ENCODE assay signal across 8 mouse cellular contexts in genomic region chr12:56535411-56536173, GRCm38 (mm10). TPM values are rescaled to one million over a fixed set of nuclear protein-coding genes. Genes with fewer than 3 reads are reported as not detected.
DNase-seq lines count a peak whose midpoint lies in the region; ATAC-seq and TF ChIP-seq lines count a peak whose summit lies in the region.

No protein-coding gene starts in this region.

- no peak for TF ChIP-seq POLR2A in brain, embryonic 14.5 days (IDR thresholded peaks at IDR 0.05; ENCODE audit: borderline replicate concordance, extremely low read depth, insufficient read depth, insufficient read length, poor library complexity, severe bottlenecking)

- peaks cover 92% of the 10 kb centered on the region for H3K27me3 ChIP-seq in heart, embryonic 16.5 days (ENCODE audit: control insufficient read depth, insufficient read depth, low read length)
- peaks cover 92% of the 10 kb centered on the region for H3K27me3 ChIP-seq in hindbrain, postnatal 0 days (ENCODE audit: insufficient read depth, low read length)

- peaks cover 2% of the 10 kb centered on the region; the same call in 1 of the 2 replicates for H3K4me1 ChIP-seq in heart, embryonic 16.5 days (ENCODE audit: control insufficient read depth, insufficient read depth, low read length)
- no peaks in the 10 kb centered on the region for H3K4me1 ChIP-seq in hindbrain, postnatal 0 days (ENCODE audit: insufficient read depth, low read length)

- H3K36me3 ChIP-seq in heart, embryonic 16.5 days (ENCODE audit: control insufficient read depth, insufficient read depth), result no peaks in the 10 kb centered on the region
- no peaks in the 10 kb centered on the region for H3K36me3 ChIP-seq in hindbrain, postnatal 0 days (ENCODE audit: insufficient read depth, low read length)

- no peak for TF ChIP-seq CTCF in brain, embryonic 14.5 days (IDR thresholded peaks at IDR 0.05; ENCODE audit: borderline replicate concordance, extremely low read depth, insufficient read depth, insufficient read length)
- no peak for TF ChIP-seq CTCF in hindbrain, postnatal 0 days (IDR thresholded peaks at IDR 0.05; ENCODE audit: low read depth)

- no peak overlapping the region for H3K27ac ChIP-seq in heart, embryonic 16.5 days (ENCODE audit: low read length)
- no peak overlapping the region for H3K27ac ChIP-seq in hindbrain, postnatal 0 days

- WGBS in heart, embryonic 16.5 days, result under 1% methylated on average over 29 of the region's 36 CpGs
- 2% methylated on average over 29 of the region's 36 CpGs for WGBS in hindbrain, postnatal 0 days

- no peak for ATAC-seq in heart, embryonic 16.5 days (replicated peaks; ENCODE audit: extremely low read depth, insufficient read depth, low FRiP score)
- ATAC-seq in hindbrain, postnatal 0 days, result peak; percentile 27; the same call in 1 of the 2 replicates

- H3K4me2 ChIP-seq in heart, embryonic 16.5 days (ENCODE audit: low read depth, low read length), result peak overlapping the region; percentile 39; the same call in 1 of the 2 replicates
- no peak overlapping the region for H3K4me2 ChIP-seq in hindbrain, postnatal 0 days (ENCODE audit: low read depth, low read length)

- H3K4me3 ChIP-seq in heart, embryonic 16.5 days (ENCODE audit: low read length), result peak overlapping the region; percentile 23
- H3K4me3 ChIP-seq in hindbrain, postnatal 0 days (ENCODE audit: low read length), result no peak overlapping the region

- no peak overlapping the region for H3K9ac ChIP-seq in heart, embryonic 16.5 days (ENCODE audit: low read length)
- no peak overlapping the region for H3K9ac ChIP-seq in hindbrain, postnatal 0 days (replicated peaks; ENCODE audit: low read length)

- no peaks in the 10 kb centered on the region for H3K9me3 ChIP-seq in heart, embryonic 16.5 days (replicated peaks; ENCODE audit: control insufficient read depth, low read length)
- H3K9me3 ChIP-seq in hindbrain, postnatal 0 days (ENCODE audit: low read length), result no peaks in the 10 kb centered on the region

- DNase-seq in heart, postnatal 4 days, result no peak
- DNase-seq in brain, embryonic 14.5 days (ENCODE audit: low read depth), result peak; percentile 54
- no peak for DNase-seq in hindbrain, postnatal 0 days (ENCODE audit: low spot score)
- peak; percentile 75 for DNase-seq in lung, postnatal 36 days
- DNase-seq in adrenal gland, postnatal 4 days (ENCODE audit: low spot score in 2 of 2), result no peak
- DNase-seq in urinary bladder, postnatal 14 days (ENCODE audit: low spot score), result no peak
- DNase-seq in thymus, adult 18-20 months, result no peak

RNA-seq across cellular contexts. Expression of gene Nkx2-1, which starts 1.1 kb away (rescaled TPM):
- polyA plus RNA-seq in heart, embryonic 16.5 days (2015; fragmentation: Nextera tagmentation; extraction: Ambion mirVana), result 1.1 and 8.1 TPM in 2 replicates
- not detected for total RNA-seq in heart, postnatal 4 days (2021)
- 29.4 and 75.7 TPM in 2 replicates for polyA plus RNA-seq in brain, embryonic 14.5 days (2012; rRNA removed)
- total RNA-seq in hindbrain, postnatal 0 days (2014; rRNA removed), result 0.25 and 0.42 TPM in 2 replicates
- polyA plus RNA-seq in hindbrain, postnatal 0 days (2015; fragmentation: Nextera tagmentation; extraction: Ambion mirVana), result not detected in 2 replicates
- total RNA-seq in adrenal gland, postnatal 4 days (2021), result not detected

Comparison
In these comparisons a context has a peak if more than half of its experiments do, and no peak if none do; other contexts are left out.
1. DNase-seq: peak in brain, embryonic 14.5 days (single experiment) and lung, postnatal 36 days (single experiment); none in heart, postnatal 4 days (single experiment), hindbrain, postnatal 0 days (single experiment), adrenal gland, postnatal 4 days (0 of 2), urinary bladder, postnatal 14 days (single experiment) and thymus, adult 18-20 months (0 of 2).